In genomic region chr14:29405878-29406165, GRCm38 (mm10) we compare ENCODE assay signal across 18 mouse cellular contexts.
DNase-seq lines count a peak whose midpoint lies in the region; ATAC-seq and TF ChIP-seq lines count a peak whose summit lies in the region.
"Had no signal": no experiment of that assay in that cellular context is flagged by ENCODE, and none has a peak within 500 bp of the region (broad histone marks: within the 10 kb centered on the region; RNA-seq: fewer than 3 reads in every experiment).

No protein-coding gene starts in this region.

- WGBS in heart, embryonic 10.5 days, result 36% methylated on average over 2 of the region's 2 CpGs
- 34% methylated on average over 2 of the region's 2 CpGs for WGBS in midbrain, embryonic 13.5 days
- WGBS in midbrain, embryonic 15.5 days, result 19% methylated on average over 2 of the region's 2 CpGs
- WGBS in liver, postnatal 0 days (ENCODE audit: insufficient replicate concordance), result 55% methylated on average over 2 of the region's 2 CpGs

- H3K9me3 ChIP-seq in heart, embryonic 10.5 days, result no peaks in the 10 kb centered on the region
- H3K9me3 ChIP-seq in midbrain, embryonic 13.5 days, result no peaks in the 10 kb centered on the region
- no peaks in the 10 kb centered on the region for H3K9me3 ChIP-seq in midbrain, embryonic 15.5 days
- no peaks in the 10 kb centered on the region for H3K9me3 ChIP-seq in liver, postnatal 0 days (ENCODE audit: low read length)
- H3K9me3 ChIP-seq: embryonic facial prominence, embryonic 12.5 days; forebrain, embryonic 15.5 days; hindbrain, embryonic 12.5 days; intestine, embryonic 15.5 days had no signal

- no peak overlapping the region for H3K4me3 ChIP-seq in heart, embryonic 10.5 days
- no peak overlapping the region for H3K4me3 ChIP-seq in midbrain, embryonic 13.5 days (replicated peaks)
- H3K4me3 ChIP-seq in midbrain, embryonic 15.5 days, result no peak overlapping the region
- H3K4me3 ChIP-seq in liver, postnatal 0 days (ENCODE audit: low read depth, low read length), result no peak overlapping the region
- H3K4me3 ChIP-seq: embryonic facial prominence, embryonic 12.5 days; forebrain, embryonic 15.5 days; hindbrain, embryonic 12.5 days; intestine, embryonic 15.5 days had no signal

- H3K36me3 ChIP-seq in heart, embryonic 10.5 days, result no peaks in the 10 kb centered on the region
- no peaks in the 10 kb centered on the region for H3K36me3 ChIP-seq in midbrain, embryonic 13.5 days
- no peaks in the 10 kb centered on the region for H3K36me3 ChIP-seq in midbrain, embryonic 15.5 days (replicated peaks)
- no peaks in the 10 kb centered on the region for H3K36me3 ChIP-seq in liver, postnatal 0 days (replicated peaks; ENCODE audit: insufficient read depth, low read length)
- H3K36me3 ChIP-seq: embryonic facial prominence, embryonic 12.5 days; forebrain, embryonic 15.5 days; hindbrain, embryonic 12.5 days; intestine, embryonic 15.5 days had no signal

- H3K9ac ChIP-seq in midbrain, embryonic 13.5 days (replicated peaks), result no peak overlapping the region
- H3K9ac ChIP-seq in midbrain, embryonic 15.5 days, result no peak overlapping the region
- H3K9ac ChIP-seq in liver, postnatal 0 days (replicated peaks), result no peak overlapping the region
- H3K9ac ChIP-seq: embryonic facial prominence, embryonic 12.5 days; forebrain, embryonic 15.5 days; hindbrain, embryonic 12.5 days; intestine, embryonic 15.5 days had no signal

- ATAC-seq in midbrain, embryonic 13.5 days, result peak; percentile 55; the same call in 1 of the 2 replicates
- ATAC-seq in midbrain, embryonic 15.5 days (replicated peaks), result no peak; the same call in 1 of the 2 replicates
- no peak for ATAC-seq in liver, postnatal 0 days
- ATAC-seq: activated CD4-positive, CD25-positive, alpha-beta regulatory T cell, adult 4 months; intestine, embryonic 15.5 days had no signal

- TF ChIP-seq EP300 in liver, postnatal 0 days (IDR thresholded peaks at IDR 0.05; ENCODE audit: low read depth), result no peak

- H3K4me2 ChIP-seq in midbrain, embryonic 13.5 days (replicated peaks), result no peak overlapping the region
- H3K4me2 ChIP-seq in midbrain, embryonic 15.5 days, result no peak overlapping the region
- H3K4me2 ChIP-seq in liver, postnatal 0 days (ENCODE audit: low read depth, low read length), result no peak overlapping the region
- H3K4me2 ChIP-seq: embryonic facial prominence, embryonic 12.5 days; forebrain, embryonic 15.5 days; hindbrain, embryonic 12.5 days; intestine, embryonic 15.5 days had no signal

- no peak overlapping the region for H3K27ac ChIP-seq in heart, embryonic 10.5 days
- no peak overlapping the region for H3K27ac ChIP-seq in midbrain, embryonic 13.5 days
- H3K27ac ChIP-seq in midbrain, embryonic 15.5 days, result no peak overlapping the region
- H3K27ac ChIP-seq in liver, postnatal 0 days (ENCODE audit: low read depth), result no peak overlapping the region
- H3K27ac ChIP-seq: embryonic facial prominence, embryonic 12.5 days; forebrain, embryonic 15.5 days; hindbrain, embryonic 12.5 days; intestine, embryonic 15.5 days had no signal

- TF ChIP-seq CTCF in liver, postnatal 0 days (IDR thresholded peaks at IDR 0.05; ENCODE audit: low read depth), result no peak

- peak; percentile 24 for DNase-seq in embryo, embryonic 11 days
- no peak for DNase-seq in embryo, embryonic 9.5 days (ENCODE audit: extremely low spot score)
- DNase-seq in heart, adult 11 months, result peak; percentile 66
- DNase-seq in heart, embryonic 10.5 days (ENCODE audit: low spot score), result no peak
- no peak for DNase-seq in liver, postnatal 0 days
- DNase-seq: adrenal gland, postnatal 14 days; cerebellum, adult 11-12 months; cerebellum, adult 9-10 months; gastrocnemius, postnatal 14 days; heart, postnatal 10 days; heart, postnatal 4 days had no signal

- H3K4me1 ChIP-seq in heart, embryonic 10.5 days, result no peaks in the 10 kb centered on the region
- H3K4me1 ChIP-seq in midbrain, embryonic 13.5 days (replicated peaks), result peaks cover 12% of the 10 kb centered on the region
- peaks cover 11% of the 10 kb centered on the region for H3K4me1 ChIP-seq in midbrain, embryonic 15.5 days
- H3K4me1 ChIP-seq in liver, postnatal 0 days (ENCODE audit: insufficient read depth), result no peaks in the 10 kb centered on the region
- H3K4me1 ChIP-seq: embryonic facial prominence, embryonic 12.5 days had no signal

- H3K27me3 ChIP-seq in heart, embryonic 10.5 days (ENCODE audit: insufficient read depth, poor library complexity, severe bottlenecking), result no peaks in the 10 kb centered on the region
- H3K27me3 ChIP-seq in midbrain, embryonic 13.5 days, result no peaks in the 10 kb centered on the region
- no peaks in the 10 kb centered on the region for H3K27me3 ChIP-seq in midbrain, embryonic 15.5 days (replicated peaks)
- no peaks in the 10 kb centered on the region for H3K27me3 ChIP-seq in liver, postnatal 0 days (ENCODE audit: insufficient read depth, low read length)
- H3K27me3 ChIP-seq: embryonic facial prominence, embryonic 12.5 days; forebrain, embryonic 15.5 days; hindbrain, embryonic 12.5 days; intestine, embryonic 15.5 days had no signal

Comparison
In these comparisons a context has a peak if more than half of its experiments do, and no peak if none do; other contexts are left out.
1. DNase-seq: peak in embryo, embryonic 11 days (single experiment) and heart, adult 11 months (single experiment); none in embryo, embryonic 9.5 days (single experiment), heart, embryonic 10.5 days (single experiment) and liver, postnatal 0 days (single experiment).